Mouse (Mus musculus) kidney, adult 2 months (tissue): Measurements from ENCODE around the gene Esf1. TPM values are rescaled to one million over a fixed set of nuclear protein-coding genes. Genes with fewer than 3 reads are reported as not detected.
"Not testable (repeated sequence)": the region's sequence is repeated elsewhere in the genome, so short reads cannot be mapped to it uniquely, and the experiment has no call there.

Source experiments
- DNase-seq: peaks from one replicate; pipeline ENCODE4 v3.0.0; 2021
- H3K27ac ChIP-seq: fragments of 200-500 bp; 2 replicates; pipeline ENCODE4 v1.5.1; 2012; ENCODE audit warnings: low read depth, low read length, control low read depth, inconsistent platforms; ENCODE audit not compliant: insufficient read depth
- H3K27me3 ChIP-seq: fragments of 200-500 bp; replicated peaks from 2 replicates; pipeline ENCODE4 v1.6.1; 2012; ENCODE audit warnings: mild to moderate bottlenecking, moderate library complexity, low read length, inconsistent platforms; ENCODE audit not compliant: control insufficient read depth, insufficient read depth
- H3K36me3 ChIP-seq: fragments of 200-500 bp; 2 replicates; pipeline ENCODE4 v1.6.1; 2012; ENCODE audit warnings: mild to moderate bottlenecking, moderate library complexity, low read length, inconsistent platforms; ENCODE audit not compliant: control insufficient read depth, insufficient read depth
- H3K4me1 ChIP-seq: fragments of 200-500 bp; 2 replicates; pipeline ENCODE4 v1.6.1; 2011; ENCODE audit warnings: low read length; ENCODE audit not compliant: control insufficient read depth, insufficient read depth
- H3K4me3 ChIP-seq: fragments of 200-500 bp; 2 replicates; pipeline ENCODE4 v1.5.1; 2011; ENCODE audit warnings: mild to moderate bottlenecking, low read depth, low read length, control low read depth; ENCODE audit not compliant: insufficient read depth
- CTCF ChIP-seq: fragments of 200-500 bp; conservative IDR thresholded peaks from 2 replicates; pipeline ENCODE4 v1.5.1; 2011; ENCODE audit warnings: low read depth, mild to moderate bottlenecking, control low read depth, low read length, moderate library complexity, mixed read lengths; ENCODE audit not compliant: insufficient read depth, insufficient read length
- POLR2A ChIP-seq: fragments of 200-500 bp; IDR thresholded peaks from one replicate; pipeline ENCODE4 v1.6.1; 2011; ENCODE audit warnings: low read depth, low read length, control low read depth
- WGBS: fragments of 180-500 bp; shearing (Covaris S2); methylation state at CpG from one replicate; pipeline ENCODE4 v1.1.7; 2018; 5-methylcytosine and 5-hydroxymethylcytosine counted together
- polyA plus RNA-seq: library from polyadenylated mRNA; depleted of rRNA; stranded (reverse); fragments of >200 nt; gene quantifications from 2 replicates; pipeline ENCODE4 v1.2.3, GENCODE M21; 2012

Esf1 gene
- polyA plus RNA-seq, 1 experiment: 1.4 TPM

GRCm38 (mm10) chr2:140170803-140171553, 614 bp upstream of the Esf1 start:
- Histone ChIP-seq H3K4me1 (peaks cover 3% of the 10 kb centered on the region; the same call in 1 of the 2 replicates), H3K27me3 (no peaks in the 10 kb centered on the region), H3K4me3 (peak overlapping the region; percentile 81), H3K36me3 (no peaks in the 10 kb centered on the region), H3K27ac (peak overlapping the region; percentile 43; the same call in 1 of the 2 replicates)
- 5% methylated on average over 28 of the region's 28 CpGs for WGBS
- TF ChIP-seq CTCF (no peak), POLR2A (no peak)
- DNase-seq: no peak

GRCm38 (mm10) chr2:140169057-140169456, 1.3 kb downstream of the Esf1 start:
- no peak for TF ChIP-seq CTCF
- no peak for TF ChIP-seq POLR2A
- Histone ChIP-seq H3K27me3 (no peaks in the 10 kb centered on the region), H3K4me1 (peaks cover 3% of the 10 kb centered on the region; the same call in 1 of the 2 replicates), H3K4me3 (no peak overlapping the region), H3K36me3 (no peaks in the 10 kb centered on the region), H3K27ac (no peak overlapping the region)
- WGBS: 50% methylated on average over 1 of the region's 1 CpGs
- DNase-seq: no peak

- no peak for DNase-seq
- Histone ChIP-seq H3K4me3 (no peak overlapping the region), H3K36me3 (no peaks in the 10 kb centered on the region), H3K27me3 (no peaks in the 10 kb centered on the region), H3K4me1 (no peaks in the 10 kb centered on the region), H3K27ac (no peak overlapping the region)
- no peak for TF ChIP-seq POLR2A
- no peak for TF ChIP-seq CTCF
- WGBS: 96% methylated on average over 5 of the region's 5 CpGs
Observed at GRCm38 (mm10) chr2:140163351-140163854, 7.0 kb downstream of the Esf1 start.

- DNase-seq: peak; percentile 28
- H3K36me3 ChIP-seq: peaks cover 2% of the 10 kb centered on the region; the same call in 1 of the 2 replicates
- 67% methylated on average over 3 of the region's 3 CpGs for WGBS
Observed at GRCm38 (mm10) chr2:140159186-140159730, 11.1 kb downstream of the Esf1 start.

GRCm38 (mm10) chr2:140151743-140152142, 18.6 kb downstream of the Esf1 start, which contains the start of gene Gm17374:
TSS of gene Gm17374 (plus strand) at chr2:140152043.
- H3K27ac ChIP-seq, H3K27me3 ChIP-seq, H3K4me1 ChIP-seq, H3K4me3 ChIP-seq, DNase-seq, H3K36me3 ChIP-seq: not testable (repeated sequence)
- WGBS: 89% methylated on average over 4 of the region's 4 CpGs

More at GRCm38 (mm10) chr2:140159186-140159730, 11.1 kb downstream of the Esf1 start:
- no peak overlapping the region for H3K27ac ChIP-seq
- no peaks in the 10 kb centered on the region for H3K4me1 ChIP-seq
- H3K4me3 ChIP-seq: no peak overlapping the region
- H3K27me3 ChIP-seq: no peaks in the 10 kb centered on the region
- TF ChIP-seq POLR2A: no peak
- no peak for TF ChIP-seq CTCF

- Histone ChIP-seq H3K4me1 (no peaks in the 10 kb centered on the region), H3K36me3 (peaks cover 3% of the 10 kb centered on the region), H3K27ac (no peak overlapping the region), H3K4me3 (no peak overlapping the region), H3K27me3 (no peaks in the 10 kb centered on the region)
- TF ChIP-seq POLR2A: no peak
- no peak for TF ChIP-seq CTCF
- no peak for DNase-seq
- 92% methylated on average over 2 of the region's 2 CpGs for WGBS
Observed at GRCm38 (mm10) chr2:140125516-140125915, 44.8 kb downstream of the Esf1 start.

- Histone ChIP-seq H3K36me3 (no peaks in the 10 kb centered on the region), H3K27me3 (no peaks in the 10 kb centered on the region; the same call in 1 of the 2 replicates), H3K27ac (no peak overlapping the region), H3K4me1 (no peaks in the 10 kb centered on the region), H3K4me3 (no peak overlapping the region)
- WGBS: 90% methylated on average over 8 of the region's 8 CpGs
- TF ChIP-seq CTCF: no peak
- TF ChIP-seq POLR2A: no peak
- DNase-seq: no peak
Observed at GRCm38 (mm10) chr2:140113851-140114250, 56.5 kb downstream of the Esf1 start.
